In genomic region chr7:101753492-101753891, GRCm38 (mm10) we compare ENCODE assay signal across 15 mouse cellular contexts.
DNase-seq lines count a peak whose midpoint lies in the region; TF ChIP-seq lines count a peak whose summit lies in the region.
"Had no signal": no experiment of that assay in that cellular context is flagged by ENCODE, and none has a peak within 500 bp of the region (broad histone marks: within the 10 kb centered on the region; RNA-seq: fewer than 3 reads in every experiment).

No protein-coding gene starts in this region.

- H3K4me2 ChIP-seq in myocyte (ENCODE audit: low read depth): no peak overlapping the region

- DNase-seq in thymus, postnatal 0 days (ENCODE audit: low spot score): no peak
- DNase-seq: adrenal gland, adult 2 months; adrenal gland, adult 8-10 months; adrenal gland, postnatal 10 days; adrenal gland, postnatal 14 days; adrenal gland, postnatal 25 days; adrenal gland, postnatal 36 days; B cell, adult 2 months; cerebellum, adult 11 months; cerebellum, adult 11-12 months; cerebellum, adult 18-20 months; cerebellum, adult 2 months had no signal

- no peak overlapping the region for H3K4me3 ChIP-seq in myocyte

- H3ac ChIP-seq in myocyte (ENCODE audit: control insufficient read depth, insufficient read length): no peak overlapping the region

- peaks cover 9% of the 10 kb centered on the region for H3K36me3 ChIP-seq in myocyte (ENCODE audit: control insufficient read depth, insufficient read depth)

- H3K27me3 ChIP-seq in myocyte (ENCODE audit: control insufficient read depth, insufficient read depth, insufficient read length): no peaks in the 10 kb centered on the region
- H3K27me3 ChIP-seq: CH12.LX, Patski had no signal

- no peak for TF ChIP-seq POLR2A in myocyte (IDR thresholded peaks at IDR 0.05; ENCODE audit: insufficient read length, low read depth)

- no peaks in the 10 kb centered on the region for H3K79me2 ChIP-seq in myocyte (ENCODE audit: control insufficient read depth, insufficient read depth)

TF ChIP-seq in myocyte, 11 proteins besides CTCF, POLR2A, EP300 and RAD21:
- peak; percentile 44 to 86 (median 67) for TF ChIP-seq MYOG (IDR thresholded peaks at IDR 0.05; ENCODE audit: control insufficient read depth in 1 of 3, insufficient read depth in 1 of 3, insufficient read length in 2 of 3, low read depth in 2 of 3)
- peak in 2 of 3 experiments; percentile 60 to 78 for TF ChIP-seq MYOD1 (IDR thresholded peaks at IDR 0.05; ENCODE audit: control insufficient read depth in 1 of 3, insufficient read length in 2 of 3, low read depth in 2 of 3)
- no peak for TF ChIP-seq POLR2AphosphoS2 (IDR thresholded peaks at IDR 0.05; ENCODE audit: insufficient read length, low read depth)
